Mouse (Mus musculus) stomach, postnatal 0 days (tissue): ENCODE measurements at regions not wholly inside any gene's neighbourhood (a gene's known extent, or its start where the extent isn't known, plus 50 kb on each side); places are given as distances from the start of the nearest gene placed in this dataset.

Experiments
- CTCF ChIP-seq: IDR thresholded peaks from 2 replicates; pipeline ENCODE4 v1.5.1; 2016; ENCODE audit warnings: antibody characterized with exemption, low read depth, mild to moderate bottlenecking, moderate library complexity
- EP300 ChIP-seq: optimal IDR thresholded peaks from 2 replicates; pipeline ENCODE3; 2016; ENCODE audit warnings: antibody characterized with exemption

- TF ChIP-seq CTCF: no peak
- TF ChIP-seq EP300: no peak
Observed at GRCm38 (mm10) chr3:9066374-9066773, 543.5 kb downstream of the Zfp704 start.
